In genomic region chr17:73005100-73005499, GRCm38 (mm10) we compare ENCODE assay signal across 13 mouse cellular contexts.
DNase-seq lines count a peak whose midpoint lies in the region; ATAC-seq lines count a peak whose summit lies in the region.
"Had no signal": no experiment of that assay in that cellular context is flagged by ENCODE, and none has a peak within 500 bp of the region (broad histone marks: within the 10 kb centered on the region; RNA-seq: fewer than 3 reads in every experiment).

No protein-coding gene starts in this region.

- DNase-seq in spleen, postnatal 36 days (ENCODE audit: low spot score in 2 of 2): peak; percentile 64 to 73
- DNase-seq in spleen, adult 12 weeks (ENCODE audit: low spot score): no peak
- no peak for DNase-seq in embryo, embryonic 11 days
- no peak for DNase-seq in gastrocnemius, adult 18-20 months (ENCODE audit: low spot score)
- DNase-seq in cerebellum, postnatal 14 days: no peak
- DNase-seq in cerebellum, adult 9-10 months: no peak
- DNase-seq: gastrocnemius, postnatal 25 days; kidney, adult 11 months; kidney, postnatal 25 days; liver, embryonic 13.5 days had no signal

- ATAC-seq in granulocyte monocyte progenitor cell, adult 5-6 weeks (replicated peaks; ENCODE audit: poor library complexity, severe bottlenecking): peak; percentile 36; the same call in 1 of the 2 replicates
- ATAC-seq in neutrophil, adult 5-6 weeks (ENCODE audit: extremely low read depth, insufficient number of reproducible peaks, low FRiP score, poor library complexity, severe bottlenecking): peak; percentile 65
- ATAC-seq: lung, postnatal 0 days had no signal

Comparison
In these comparisons a context has a peak if more than half of its experiments do, and no peak if none do; other contexts are left out.
1. DNase-seq: peak in spleen, postnatal 36 days (2 of 2); none in spleen, adult 12 weeks (single experiment), embryo, embryonic 11 days (single experiment), gastrocnemius, adult 18-20 months (single experiment), cerebellum, postnatal 14 days (0 of 2) and cerebellum, adult 9-10 months (single experiment).